Mouse (Mus musculus) heart, embryonic 16.5 days (tissue): Measurements from ENCODE around the gene Nek5. TPM values are rescaled to one million over a fixed set of nuclear protein-coding genes. Genes with fewer than 3 reads are reported as not detected.
"Not testable (repeated sequence)": the region's sequence is repeated elsewhere in the genome, so short reads cannot be mapped to it uniquely, and the experiment has no call there.

Experiments used
- ATAC-seq: fragments of 200-750 bp; cut with Nextera tagmentation; replicated peaks from 2 replicates; pipeline ENCODE4 v1.8.0; 2017; ENCODE audit warnings: moderate number of reproducible peaks; ENCODE audit not compliant: insufficient read depth, low FRiP score; ENCODE audit errors: extremely low read depth
- H3K27ac ChIP-seq: fragments of 300-500 bp; sonication (generic); 2 replicates; pipeline ENCODE4 v1.5.1; 2014; ENCODE audit warnings: mild to moderate bottlenecking, low read length, control low read depth, moderate library complexity
- H3K27me3 ChIP-seq: fragments of 300-500 bp; sonication (generic); 2 replicates; pipeline ENCODE4 v1.6.1; 2014; ENCODE audit warnings: low read length, mixed read lengths; ENCODE audit not compliant: control insufficient read depth, insufficient read depth
- H3K36me3 ChIP-seq: fragments of 300-500 bp; sonication (generic); 2 replicates; pipeline ENCODE4 v1.6.1; 2014; ENCODE audit not compliant: control insufficient read depth, insufficient read depth
- H3K4me1 ChIP-seq: fragments of 300-500 bp; sonication (generic); 2 replicates; pipeline ENCODE4 v1.6.1; 2014; ENCODE audit warnings: low read length, mixed read lengths; ENCODE audit not compliant: control insufficient read depth, insufficient read depth
- H3K4me2 ChIP-seq: fragments of 300-500 bp; sonication (generic); 2 replicates; pipeline ENCODE4 v1.6.1; 2014; ENCODE audit warnings: low read depth, mild to moderate bottlenecking, control low read depth, low read length
- H3K4me3 ChIP-seq: fragments of 300-500 bp; sonication (generic); 2 replicates; pipeline ENCODE4 v1.5.1; 2014; ENCODE audit warnings: mild to moderate bottlenecking, control low read depth, low read length
- H3K9ac ChIP-seq: fragments of 300-500 bp; sonication (generic); 2 replicates; pipeline ENCODE4 v1.6.1; 2014; ENCODE audit warnings: low read length, control low read depth
- H3K9me3 ChIP-seq: fragments of 300-500 bp; sonication (generic); replicated peaks from 2 replicates; pipeline ENCODE4 v1.6.1; 2016; ENCODE audit warnings: low read length; ENCODE audit not compliant: control insufficient read depth
- WGBS: fragments of 180-500 bp; shearing (Covaris S2); extraction: QIAGEN DNeasy Blood & Tissue Kit; methylation state at CpG from one replicate; pipeline ENCODE4 v1.1.7; 2014; 5-methylcytosine and 5-hydroxymethylcytosine counted together
- polyA plus RNA-seq: library from polyadenylated mRNA; unstranded; fragments of >200 nt; fragmentation: Nextera tagmentation; extraction: Ambion mirVana; gene quantifications from 2 replicates; pipeline ENCODE4 v1.2.1, GENCODE M21; 2015

Nek5 gene
- polyA plus RNA-seq, 1 experiment from 2014 or later, result 0.38 TPM

GRCm38 (mm10) chr8:22148367-22148740 lies 23.5 kb upstream of the Nek5 start:
- ATAC-seq, result no peak
- no peak overlapping the region for H3K9ac ChIP-seq
- no peaks in the 10 kb centered on the region for H3K27me3 ChIP-seq
- WGBS, result 90% methylated on average over 7 of the region's 7 CpGs
- H3K36me3 ChIP-seq, result peaks cover 5% of the 10 kb centered on the region
- no peak overlapping the region for H3K4me3 ChIP-seq
- H3K4me1 ChIP-seq, result 0 out of 2 replicates have a peak, but pooled peaks cover 2% of the 10 kb centered on the region
- no peaks in the 10 kb centered on the region for H3K9me3 ChIP-seq
- H3K27ac ChIP-seq, result no peak overlapping the region
- no peak overlapping the region for H3K4me2 ChIP-seq

- Histone ChIP-seq H3K9ac (no peak overlapping the region), H3K4me3 (no peak overlapping the region), H3K4me2 (no peak overlapping the region), H3K36me3 (peaks cover 7% of the 10 kb centered on the region), H3K9me3 (no peaks in the 10 kb centered on the region), H3K27me3 (no peaks in the 10 kb centered on the region), H3K4me1 (0 out of 2 replicates have a peak, but pooled peaks cover 2% of the 10 kb centered on the region), H3K27ac (no peak overlapping the region)
- 78% methylated on average over 9 of the region's 9 CpGs for WGBS
- ATAC-seq, result no peak
Observed at GRCm38 (mm10) chr8:22147706-22148366, 23.0 kb upstream of the Nek5 start.

GRCm38 (mm10) chr8:22145831-22146230 lies 21.0 kb upstream of the Nek5 start:
- 0 out of 2 replicates have a peak, but pooled peaks cover 2% of the 10 kb centered on the region for H3K4me1 ChIP-seq
- no peak overlapping the region for H3K9ac ChIP-seq
- H3K9me3 ChIP-seq, result no peaks in the 10 kb centered on the region
- H3K36me3 ChIP-seq, result peaks cover 13% of the 10 kb centered on the region
- no peaks in the 10 kb centered on the region for H3K27me3 ChIP-seq
- no peak overlapping the region for H3K4me3 ChIP-seq
- 73% methylated on average over 6 of the region's 6 CpGs for WGBS
- H3K4me2 ChIP-seq, result no peak overlapping the region
- no peak overlapping the region for H3K27ac ChIP-seq
- ATAC-seq, result no peak

- 32% methylated on average over 1 of the region's 1 CpGs for WGBS
- H3K27ac ChIP-seq, result 0 out of 2 replicates have a peak overlapping the region, but pooled peaks have one; percentile 7
Observed at GRCm38 (mm10) chr8:22143764-22144491, 19.1 kb upstream of the Nek5 start.

GRCm38 (mm10) chr8:22142592-22142991 lies 17.7 kb upstream of the Nek5 start:
- H3K9ac ChIP-seq, result no peak overlapping the region
- H3K4me1 ChIP-seq, result no peaks in the 10 kb centered on the region
- no peak for ATAC-seq
- H3K27me3 ChIP-seq, result no peaks in the 10 kb centered on the region
- no peak overlapping the region for H3K4me2 ChIP-seq
- WGBS, result 73% methylated on average over 4 of the region's 4 CpGs
- H3K36me3 ChIP-seq, result peaks cover 7% of the 10 kb centered on the region
- H3K4me3 ChIP-seq, result no peak overlapping the region
- H3K27ac ChIP-seq, result no peak overlapping the region
- no peaks in the 10 kb centered on the region for H3K9me3 ChIP-seq

More at GRCm38 (mm10) chr8:22143764-22144491, 19.1 kb upstream of the Nek5 start:
- peaks cover 13% of the 10 kb centered on the region for H3K36me3 ChIP-seq
- H3K27me3 ChIP-seq, result no peaks in the 10 kb centered on the region
- H3K9me3 ChIP-seq, result no peaks in the 10 kb centered on the region
- no peak overlapping the region for H3K9ac ChIP-seq
- ATAC-seq, result no peak; the same call in 1 of the 2 replicates
- no peak overlapping the region for H3K4me2 ChIP-seq
- H3K4me3 ChIP-seq, result no peak overlapping the region
- no peaks in the 10 kb centered on the region for H3K4me1 ChIP-seq

- Histone ChIP-seq H3K4me2 (no peak overlapping the region), H3K4me3 (no peak overlapping the region), H3K27me3 (no peaks in the 10 kb centered on the region), H3K27ac (no peak overlapping the region), H3K9me3 (no peaks in the 10 kb centered on the region), H3K9ac (no peak overlapping the region), H3K4me1 (no peaks in the 10 kb centered on the region), H3K36me3 (peaks cover 7% of the 10 kb centered on the region)
- WGBS, result 69% methylated on average over 4 of the region's 4 CpGs
- no peak for ATAC-seq
Observed at GRCm38 (mm10) chr8:22141836-22142385, 17.1 kb upstream of the Nek5 start.

GRCm38 (mm10) chr8:22136462-22136861 lies 11.6 kb upstream of the Nek5 start:
- not testable (repeated sequence) for H3K27me3 ChIP-seq, H3K4me3 ChIP-seq, H3K9ac ChIP-seq, H3K36me3 ChIP-seq, H3K9me3 ChIP-seq, H3K4me1 ChIP-seq, H3K4me2 ChIP-seq
- H3K27ac ChIP-seq, result peak overlapping the region; percentile 33; the same call in 1 of the 2 replicates
- peak; percentile 81; the same call in 1 of the 2 replicates for ATAC-seq
- 69% methylated on average over 9 of the region's 9 CpGs for WGBS

GRCm38 (mm10) chr8:22134750-22135135 lies 9.9 kb upstream of the Nek5 start:
- Histone ChIP-seq H3K4me1 (no peaks in the 10 kb centered on the region), H3K4me3 (no peak overlapping the region), H3K27ac (no peak overlapping the region), H3K9me3 (no peaks in the 10 kb centered on the region), H3K27me3 (no peaks in the 10 kb centered on the region), H3K4me2 (no peak overlapping the region), H3K9ac (no peak overlapping the region), H3K36me3 (0 out of 2 replicates have a peak, but pooled peaks cover 3% of the 10 kb centered on the region)
- 80% methylated on average over 5 of the region's 5 CpGs for WGBS
- ATAC-seq, result no peak
